Mouse (Mus musculus): ENCODE measurements around the gene Syt16.
A peak's percentile ranks its signal among the peaks of the same experiment; 100 is the strongest.

The Syt16 gene

DNA sequence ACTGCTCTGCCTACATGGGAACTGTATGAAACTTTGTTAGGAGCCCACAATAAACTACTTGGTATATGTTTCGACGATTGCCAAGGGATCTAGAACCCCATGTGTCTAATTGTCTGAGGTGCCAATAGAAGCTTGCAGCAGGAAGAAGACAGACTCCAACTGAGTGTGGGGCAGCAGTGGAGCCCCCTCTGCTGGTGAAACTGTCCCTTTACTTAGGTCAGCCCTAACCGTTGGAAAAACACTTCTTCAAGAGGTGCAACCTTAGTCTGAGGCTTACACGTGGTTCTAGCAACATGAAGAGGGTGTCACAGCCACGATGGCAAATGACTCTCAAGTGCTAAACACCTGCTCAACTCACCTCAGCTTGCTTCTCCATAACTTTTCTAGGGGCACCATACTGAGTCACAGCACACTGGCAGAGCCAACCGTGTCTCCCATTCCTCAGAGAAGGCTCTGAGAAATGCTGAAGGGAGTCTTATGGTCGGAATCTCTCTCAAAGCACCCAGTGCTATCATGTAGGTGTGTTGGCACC lies 17.3 kb downstream of the Syt16 start:
- DNase-seq = peak; percentile 69

DNA sequence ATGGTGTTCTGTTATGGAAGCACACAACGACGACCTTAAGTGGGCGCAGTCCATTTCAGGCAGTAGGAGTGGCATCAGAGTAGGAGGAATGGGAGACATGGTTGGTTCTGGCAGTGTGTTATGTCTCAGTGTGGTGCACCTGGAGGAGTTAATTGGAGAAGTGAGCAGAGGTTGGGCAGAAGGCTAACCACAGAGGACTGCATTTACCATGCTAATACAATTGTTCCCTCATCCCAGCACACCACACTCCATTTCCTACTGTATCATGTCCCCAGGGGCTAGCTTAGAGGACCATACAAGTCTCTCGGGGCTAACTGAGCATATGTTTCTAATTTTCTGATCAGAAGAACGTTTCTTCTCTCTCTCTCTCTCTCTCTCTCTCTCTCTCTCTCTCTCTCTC lies 18.0 kb downstream of the Syt16 start:
- DNase-seq = no peak

DNA sequence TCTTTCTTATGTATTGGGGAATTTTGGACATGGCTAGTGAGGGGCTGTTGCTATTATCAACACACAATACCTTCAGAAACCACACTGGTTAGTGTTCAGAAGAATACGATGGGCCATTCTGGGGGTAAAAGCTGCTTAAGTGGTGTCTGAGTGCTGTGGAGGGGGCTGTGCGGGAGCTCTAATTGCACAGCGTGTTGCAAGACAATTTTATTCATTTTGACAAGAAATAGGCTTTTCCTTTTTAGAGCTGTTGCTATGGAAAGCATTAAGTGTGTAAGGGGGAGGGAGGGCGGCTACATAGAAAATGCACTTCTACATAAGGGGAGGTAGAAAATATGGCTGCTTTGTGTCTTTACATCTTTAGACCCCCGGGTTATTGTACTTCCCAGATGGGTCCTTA lies 25.8 kb downstream of the Syt16 start:
- no peak for DNase-seq

DNA sequence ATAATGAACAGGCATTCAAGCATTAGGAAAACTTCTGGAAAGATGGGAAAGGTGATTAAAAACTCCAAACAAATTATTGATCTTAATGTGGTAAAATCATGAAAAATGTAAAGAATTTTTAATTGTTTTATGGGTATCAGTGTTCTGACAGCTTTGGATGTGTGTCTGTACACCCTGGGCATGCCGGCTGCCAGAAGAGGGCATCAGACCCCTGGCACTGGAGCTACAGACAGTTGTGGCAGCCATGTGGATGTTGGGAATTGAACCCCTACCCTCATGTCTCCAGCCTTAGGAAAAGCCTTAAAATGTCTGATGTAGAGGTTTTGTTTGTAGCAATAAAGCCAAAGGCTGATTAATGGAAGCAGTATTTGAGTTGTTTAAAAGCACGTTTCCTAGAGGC lies 27.5 kb downstream of the Syt16 start:
- DNase-seq = no peak

DNA sequence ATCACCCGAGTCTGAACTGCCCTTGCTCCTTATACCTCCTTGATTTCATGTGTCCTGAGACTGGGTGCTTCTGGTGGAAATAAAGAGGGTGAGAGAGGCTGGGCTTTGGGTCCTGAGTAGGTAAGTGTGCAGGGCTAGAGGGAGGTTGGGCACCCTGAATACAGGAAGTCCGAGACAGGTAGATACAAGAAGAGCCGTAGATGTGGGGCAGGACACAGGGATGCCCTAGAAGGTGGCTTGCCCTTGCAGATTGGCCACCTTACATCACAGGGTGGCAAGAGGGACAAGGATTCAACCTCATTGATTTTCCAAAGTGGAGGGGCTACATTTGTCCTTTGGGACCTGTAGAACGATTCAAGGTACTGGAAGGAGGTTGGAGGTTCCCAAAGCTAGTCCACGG lies 45.8 kb downstream of the Syt16 start:
- no peak for DNase-seq

DNA sequence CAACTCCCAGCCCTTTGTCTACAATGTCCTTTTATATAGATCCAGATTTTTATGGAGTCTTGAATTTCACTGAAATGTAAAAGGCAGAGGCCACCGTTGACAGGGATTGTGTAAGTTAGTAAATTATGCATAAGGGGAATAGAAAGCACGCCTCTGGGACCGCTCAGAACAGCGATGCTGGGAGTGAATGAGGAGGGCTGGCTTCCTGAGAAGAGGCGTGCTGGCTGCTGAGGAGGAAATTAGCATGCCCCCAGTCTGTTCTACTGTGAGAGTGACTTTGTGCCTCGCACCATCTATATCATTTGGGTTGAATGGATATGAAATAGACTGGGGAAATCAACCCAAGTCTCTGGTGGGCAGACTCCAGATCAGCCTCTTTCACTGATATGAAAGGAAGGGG lies 46.3 kb downstream of the Syt16 start:
- no peak for DNase-seq

DNA sequence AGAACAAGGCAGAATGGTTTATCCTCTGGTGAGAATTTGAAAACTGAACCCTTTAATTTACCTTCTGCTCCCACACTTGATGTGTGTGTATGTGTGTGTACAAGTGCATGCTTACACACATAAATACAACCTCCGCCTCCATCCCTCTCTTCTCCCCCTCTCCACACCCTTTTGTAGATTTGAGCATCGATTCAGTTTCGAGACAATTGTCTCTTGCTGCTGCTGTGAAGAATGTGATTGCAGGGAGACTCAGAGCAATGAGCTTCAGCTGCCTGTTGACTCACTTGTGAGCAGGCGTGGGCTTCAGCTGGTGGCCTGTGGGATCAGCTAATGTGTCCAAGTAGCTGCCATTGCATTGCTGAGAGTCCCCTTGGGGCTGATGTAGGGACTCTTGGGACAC lies 46.8 kb downstream of the Syt16 start:
- no peak for DNase-seq

DNA sequence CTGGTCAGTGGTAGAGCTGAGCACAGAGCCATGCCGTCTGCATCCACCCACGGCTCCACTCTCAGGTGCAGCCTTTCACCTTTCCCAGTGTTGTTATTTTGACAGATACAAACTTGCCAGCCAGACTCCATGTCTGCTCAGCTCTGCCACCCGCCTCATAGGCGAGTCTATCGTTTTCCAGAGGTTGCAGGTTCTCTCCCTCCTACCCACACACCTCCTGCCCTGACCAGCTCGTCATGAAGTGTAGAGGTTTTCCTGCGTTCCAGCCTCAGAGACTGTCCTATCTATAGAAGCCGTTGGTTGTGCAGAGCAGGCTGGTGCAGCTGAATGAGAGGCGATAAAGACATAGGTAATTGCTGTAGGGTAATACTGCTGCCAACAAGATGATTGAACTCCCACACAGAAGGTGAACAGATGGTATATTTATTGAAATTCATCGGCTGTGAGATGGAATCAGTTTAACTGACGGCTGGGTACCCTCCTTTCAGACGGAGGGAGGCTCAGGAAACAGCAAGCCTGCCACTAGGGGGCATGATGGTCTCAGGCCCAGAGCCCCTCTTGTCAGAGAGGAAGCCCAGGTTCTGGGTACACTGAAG lies 58.0 kb downstream of the Syt16 start:
- peak; percentile 71 for DNase-seq

DNA sequence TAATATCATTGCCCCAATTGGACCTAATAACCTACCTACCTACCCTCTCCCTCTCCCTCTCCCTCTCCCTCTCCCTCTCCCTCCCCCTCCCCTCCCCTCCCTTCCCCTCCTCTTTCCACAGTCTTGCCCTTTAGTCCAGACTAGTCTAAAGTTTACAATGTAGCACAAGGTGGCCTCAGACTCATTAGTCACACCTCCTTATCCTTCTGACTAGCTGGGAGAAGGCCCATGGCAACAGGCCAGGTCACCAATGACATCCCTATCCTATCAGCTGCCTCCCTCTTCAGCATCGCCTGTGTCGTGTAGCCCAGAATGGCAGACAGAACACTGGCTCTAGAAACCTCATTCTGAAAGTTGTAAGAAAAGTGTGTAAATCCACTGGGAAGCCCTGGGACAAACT lies 58.7 kb downstream of the Syt16 start:
- peak; percentile 9 for DNase-seq

DNA sequence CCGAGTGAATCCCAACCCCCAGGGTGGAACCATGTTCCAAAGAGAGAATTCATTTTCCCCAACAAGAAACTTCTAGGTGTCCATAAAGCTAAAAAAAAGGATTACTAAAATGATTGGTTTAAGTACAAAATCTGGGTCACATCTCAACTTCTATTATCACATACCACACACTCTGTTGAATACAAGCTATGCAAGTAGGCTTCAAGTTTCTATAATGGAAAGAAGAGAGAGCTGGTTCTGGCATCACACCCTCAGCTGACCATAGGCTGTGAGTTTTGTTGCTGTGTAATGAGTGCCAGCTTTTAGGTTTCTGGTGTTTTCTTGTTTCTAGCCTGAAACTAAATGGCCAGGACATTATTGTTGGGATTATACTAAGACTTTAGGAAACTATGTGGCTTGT lies 65.1 kb downstream of the Syt16 start:
- DNase-seq = no peak

DNA sequence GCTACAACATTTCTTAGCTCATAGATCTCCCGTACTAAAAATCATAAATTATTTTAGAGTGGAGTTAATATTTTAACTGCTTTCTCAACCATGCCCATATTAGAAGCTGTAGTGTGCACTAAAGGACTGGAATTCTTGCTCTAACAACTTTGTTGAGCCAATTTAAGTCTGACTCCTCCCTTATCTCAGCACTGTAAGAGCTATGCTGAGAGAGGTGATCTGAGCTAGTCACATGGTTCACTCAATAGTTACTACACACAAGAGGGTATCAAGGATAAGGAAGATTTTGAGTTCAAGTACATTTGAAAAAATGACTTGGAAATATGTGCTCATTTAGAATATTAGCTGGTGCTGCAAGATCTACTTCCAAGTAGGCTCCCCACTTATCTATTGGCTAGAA lies 71.5 kb downstream of the Syt16 start:
- no peak for DNase-seq

DNA sequence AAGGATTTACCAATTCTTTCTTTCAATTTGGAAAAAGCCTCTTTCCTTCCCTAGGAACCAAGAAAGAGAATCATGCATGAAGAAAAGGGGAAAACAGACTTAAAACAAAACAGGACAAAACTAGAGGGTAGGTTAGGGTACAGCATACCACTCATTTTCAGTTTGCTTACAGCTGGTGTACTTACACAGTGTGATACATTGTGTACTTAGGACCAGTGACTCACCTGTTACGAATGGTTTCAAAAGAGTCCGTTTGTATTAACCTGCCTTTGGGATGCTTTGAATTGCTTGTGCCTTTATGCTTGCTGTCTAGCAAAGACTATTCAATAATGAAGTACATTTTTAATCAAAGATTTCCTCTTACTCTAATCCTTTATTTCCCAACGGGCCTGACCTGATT lies 78.1 kb downstream of the Syt16 start:
- no peak for DNase-seq

DNA sequence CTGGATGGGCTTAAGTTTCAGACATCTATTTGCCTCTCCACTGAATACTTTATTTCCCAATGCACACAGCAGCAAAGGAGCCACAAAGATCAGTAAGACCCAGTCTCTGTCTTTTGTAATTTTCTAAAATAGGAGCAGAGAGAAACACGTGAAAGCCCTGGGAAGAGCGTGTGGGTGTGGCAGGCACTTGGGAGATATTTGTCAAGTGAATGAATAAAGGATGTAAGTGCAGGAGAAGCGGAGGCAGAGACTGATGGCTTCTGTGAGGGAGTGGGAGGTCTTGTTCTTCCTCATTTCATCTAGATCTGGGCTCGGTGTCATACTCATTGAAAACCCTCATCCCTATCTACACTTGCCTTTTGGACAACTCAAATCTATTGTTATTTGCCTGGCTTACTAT lies 78.6 kb downstream of the Syt16 start:
- no peak for DNase-seq

DNA sequence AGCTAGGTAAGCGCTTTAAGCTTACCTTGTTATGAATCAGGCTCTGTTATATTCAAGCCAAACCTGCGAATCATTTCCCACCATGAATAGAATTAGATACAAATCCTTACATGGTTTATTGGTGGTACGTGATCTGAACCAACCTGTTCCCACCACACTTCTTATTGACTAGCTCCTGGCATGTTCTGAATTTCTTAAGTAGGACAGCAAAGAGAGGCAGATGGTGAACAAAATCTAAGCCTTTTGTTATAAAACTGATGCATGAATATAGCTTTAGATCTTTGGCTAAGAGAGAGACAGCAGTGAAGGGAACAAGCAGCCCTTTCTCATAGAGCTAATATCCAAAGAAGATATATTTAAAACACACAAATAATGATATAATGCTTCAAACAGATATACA lies 83.7 kb downstream of the Syt16 start:
- DNase-seq = no peak

DNA sequence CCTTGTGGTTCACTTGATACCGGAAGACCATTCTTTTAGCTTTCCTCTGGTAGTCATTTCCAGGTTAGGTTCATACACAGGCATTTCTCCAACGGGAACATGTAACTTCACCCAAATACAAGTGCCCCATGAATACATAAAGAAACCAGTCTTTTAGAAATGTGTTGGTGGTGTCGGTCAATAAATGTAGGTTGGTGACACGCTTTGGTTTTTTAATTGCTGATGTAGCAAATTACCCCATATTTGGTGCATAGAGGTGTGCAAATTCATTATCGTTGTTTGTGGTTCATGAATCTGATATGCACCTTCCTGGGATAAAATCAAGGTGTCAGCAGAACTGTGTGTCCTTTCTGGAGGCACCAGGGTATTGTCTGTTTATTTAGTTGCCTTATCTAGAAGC lies 86.9 kb downstream of the Syt16 start:
- no peak for DNase-seq

DNA sequence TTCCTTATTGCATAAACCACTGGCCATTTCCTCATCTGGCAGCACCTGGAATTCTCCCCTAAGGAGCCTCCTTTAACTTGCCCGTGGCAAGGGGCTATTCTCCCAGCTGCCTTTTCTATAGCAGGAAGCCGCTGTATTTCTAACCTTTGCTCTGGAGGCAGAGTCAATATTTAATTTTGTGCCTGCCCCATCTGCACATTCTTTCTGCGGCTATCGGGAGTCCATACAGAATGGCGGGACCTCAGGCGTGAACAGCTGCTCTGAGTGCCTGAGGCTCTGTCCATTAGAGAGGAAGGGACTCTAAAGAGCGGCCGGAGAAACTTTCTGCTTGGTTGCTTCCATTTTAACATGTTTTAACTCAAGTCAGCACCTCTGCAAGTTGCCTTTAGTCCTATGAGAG lies 89.6 kb downstream of the Syt16 start:
- peak; percentile 46 for DNase-seq

DNA sequence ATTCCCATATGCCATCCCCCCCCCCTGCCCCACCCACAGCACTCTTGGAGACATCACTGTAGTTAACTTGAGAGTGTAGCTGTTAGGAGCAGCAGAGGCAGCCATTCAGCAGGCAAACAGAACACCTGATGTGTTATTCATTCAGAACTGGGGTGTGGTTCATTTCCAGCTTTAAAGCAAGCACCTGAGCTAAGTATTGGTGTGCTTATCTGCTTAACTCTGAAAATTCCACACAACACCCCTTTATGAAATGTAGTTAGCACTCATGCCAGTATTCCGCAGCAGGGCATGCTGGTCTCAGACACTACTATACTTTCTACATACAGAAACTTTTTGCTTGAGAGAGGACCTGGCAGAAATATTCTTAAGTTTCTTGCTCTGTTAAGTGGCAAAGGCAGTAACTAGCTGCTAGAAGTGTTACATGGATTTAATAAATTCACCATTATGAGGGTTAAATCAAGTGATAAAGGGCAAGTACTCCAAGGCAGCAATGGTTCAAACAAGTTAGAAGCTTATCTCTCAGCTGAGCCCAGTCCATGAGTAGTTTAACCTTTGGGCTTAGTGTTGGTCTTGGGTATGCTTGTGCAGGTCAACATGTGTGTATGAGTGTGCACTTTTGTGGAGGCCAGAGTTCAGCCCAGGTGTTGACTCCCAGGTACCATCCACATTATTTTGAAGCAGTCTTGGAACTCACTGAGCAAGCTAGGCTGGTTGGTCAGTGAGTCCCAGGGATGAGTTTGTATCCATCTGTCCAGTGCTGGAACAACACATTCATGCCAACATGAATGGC lies 92.1 kb downstream of the Syt16 start:
- no peak for DNase-seq

DNA sequence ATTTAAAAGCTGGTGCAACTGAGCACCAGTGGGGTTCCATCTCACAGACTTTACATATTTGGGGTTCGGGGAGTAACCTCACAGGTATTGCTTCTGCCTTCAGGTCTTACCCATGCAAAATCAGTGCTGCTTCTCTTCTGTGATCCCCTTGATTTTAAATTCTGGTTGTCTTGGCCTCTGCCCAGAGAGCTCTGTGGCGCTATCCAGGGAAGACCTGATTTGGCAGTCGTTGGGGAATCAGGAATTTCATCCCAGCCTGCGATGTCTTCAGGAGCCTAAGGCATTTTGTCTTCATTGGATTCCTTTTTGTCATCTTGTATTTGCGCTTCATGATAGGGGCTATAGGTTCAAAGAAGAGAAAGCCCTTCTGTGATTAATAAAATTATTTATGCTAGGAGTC lies 95.1 kb downstream of the Syt16 start:
- DNase-seq = no peak

DNA sequence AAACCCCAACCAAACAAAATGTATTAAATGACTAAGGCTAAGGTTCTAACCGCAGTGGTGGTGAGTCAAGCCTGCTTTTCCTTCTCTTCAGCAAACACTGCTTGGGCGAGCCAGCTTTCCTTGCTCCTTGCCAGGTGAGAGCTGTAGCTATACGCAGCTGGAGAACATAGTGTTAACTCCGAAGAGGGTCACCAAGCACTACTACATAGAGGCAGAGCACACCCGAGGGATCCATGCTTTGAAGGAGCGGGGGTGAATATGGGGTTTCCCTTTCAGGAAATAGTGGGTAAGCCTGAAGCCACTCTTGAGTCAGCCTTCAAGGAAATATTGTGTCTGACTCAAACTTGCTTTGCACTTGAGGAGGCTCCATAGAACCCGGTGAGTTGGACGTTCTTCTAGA lies 95.6 kb downstream of the Syt16 start:
- no peak for DNase-seq

DNA sequence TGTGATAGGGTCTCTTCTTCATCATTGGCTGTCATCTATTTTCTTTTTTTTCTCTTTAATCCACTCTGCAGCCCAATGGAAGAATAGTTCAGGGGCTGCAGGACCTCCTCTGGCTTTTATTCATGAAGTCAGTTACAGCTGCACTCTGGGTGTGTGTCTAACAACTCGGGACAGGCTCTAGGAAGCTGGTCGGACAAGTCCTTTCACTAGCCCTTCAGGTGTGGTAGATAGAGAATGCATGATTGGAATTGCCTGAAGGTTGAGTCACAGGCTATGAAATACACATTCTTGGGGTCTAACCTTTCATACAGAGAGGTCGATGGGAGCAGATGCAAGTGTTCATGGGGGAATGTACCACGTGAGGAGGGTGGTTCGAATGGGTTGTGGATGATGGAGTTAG lies 97.2 kb downstream of the Syt16 start:
- DNase-seq = no peak

DNA sequence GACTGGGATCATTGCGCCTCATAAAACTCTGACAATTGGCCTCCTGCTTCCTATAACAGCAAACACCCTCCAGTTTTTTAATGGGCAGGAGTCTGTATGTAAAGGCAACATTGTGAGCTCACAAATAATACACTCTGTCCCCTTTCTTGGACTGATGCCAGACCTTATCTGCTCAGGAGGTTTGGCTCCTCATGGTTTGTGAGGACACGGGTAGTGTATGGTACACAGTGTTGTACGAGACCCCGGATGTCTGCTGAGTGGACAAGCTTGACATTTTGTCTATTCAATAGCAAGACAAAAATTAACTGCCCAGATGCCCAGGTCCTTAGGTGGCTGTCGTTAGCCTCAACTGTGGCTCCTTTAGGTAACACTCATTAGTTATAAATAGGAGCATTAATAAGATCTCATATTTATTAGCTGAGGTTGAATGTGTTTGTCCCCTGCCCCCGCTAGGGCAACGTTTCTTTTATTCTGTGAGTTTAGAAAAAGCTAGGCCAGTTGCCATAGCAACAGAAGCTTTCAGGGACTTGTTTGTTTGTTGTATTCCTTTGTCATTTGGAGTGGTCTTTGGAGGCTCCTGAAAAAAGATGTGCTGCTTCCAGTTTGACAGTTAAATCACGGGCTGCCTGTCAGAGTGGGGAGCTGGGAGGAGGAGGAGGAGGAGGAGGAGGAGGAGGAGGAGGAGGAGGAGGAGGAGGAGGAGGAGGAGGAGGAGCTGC lies 101.3 kb downstream of the Syt16 start:
- no peak for DNase-seq

DNA sequence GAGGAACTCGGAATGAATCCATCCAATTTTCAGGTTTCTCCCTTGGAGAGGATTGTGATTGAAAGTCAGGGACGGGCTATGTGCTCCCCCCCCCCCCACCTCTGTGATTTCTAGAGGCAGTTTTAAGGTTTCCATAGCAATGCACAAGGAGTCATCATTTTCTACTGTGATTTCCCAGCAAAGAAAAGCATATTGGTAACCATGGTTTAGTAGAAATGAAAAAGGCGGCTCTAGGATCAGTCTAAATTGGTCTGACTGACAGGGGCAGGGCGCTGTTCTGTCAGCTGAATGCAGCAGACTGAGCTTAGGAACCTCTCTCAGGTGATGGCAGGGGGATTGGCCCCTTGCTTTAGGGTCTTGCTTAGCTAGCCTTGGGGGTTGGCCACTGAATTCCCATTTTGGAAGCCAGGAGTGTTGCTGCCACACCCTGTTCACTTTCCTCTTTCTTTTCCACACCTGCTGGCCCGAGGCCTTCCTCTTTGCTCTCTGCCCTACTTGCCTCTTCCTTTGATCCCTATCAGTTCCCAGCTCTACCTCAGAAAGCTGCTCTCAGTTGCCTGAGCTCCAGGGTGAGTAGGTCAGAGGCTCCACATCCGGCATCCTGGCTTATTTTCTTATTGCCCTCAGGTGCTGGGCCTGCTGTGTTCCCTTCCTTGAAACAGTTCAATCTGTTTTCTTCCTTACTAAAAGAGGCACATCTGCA lies 108.5 kb downstream of the Syt16 start:
- no peak for DNase-seq

DNA sequence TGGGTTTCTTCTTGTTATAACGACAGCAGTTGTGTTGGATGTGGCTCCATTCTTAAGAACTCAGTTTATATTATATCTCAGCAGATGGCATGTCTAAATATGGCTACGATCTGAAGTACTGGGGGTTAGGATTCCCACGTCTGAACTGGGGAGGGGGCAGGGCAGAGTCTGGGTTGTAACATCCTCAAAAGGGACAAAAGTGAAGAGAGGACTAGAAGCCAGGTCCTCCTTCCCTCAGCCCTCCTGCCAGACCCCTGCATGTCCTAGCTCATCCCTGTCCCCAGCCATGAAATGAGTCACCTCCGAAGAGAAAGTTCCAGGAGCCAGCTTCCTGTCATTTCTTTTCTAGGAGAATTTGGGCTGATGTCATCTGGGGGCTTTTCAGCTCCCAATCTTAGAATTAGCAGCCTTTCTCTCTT lies 111.2 kb downstream of the Syt16 start:
- no peak for DNase-seq

Measured in kidney, postnatal 10 days (tissue).